Mouse (Mus musculus): Measurements from ENCODE around the gene Mdh2. TPM values are rescaled to one million over a fixed set of nuclear protein-coding genes. Genes with fewer than 3 reads are reported as not detected.

Gene Mdh2
- polyA plus RNA-seq, 1 experiment from 2014 or later, result 526 TPM

- Histone ChIP-seq H3K27ac (ENCODE audit: low read depth, low read length) (no peak overlapping the region), H3K4me3 (ENCODE audit: low read depth, low read length) (no peak overlapping the region), H3K9me3 (ENCODE audit: control insufficient read depth, low read length) (no peaks in the 10 kb centered on the region; the same call in 1 of the 2 replicates), H3K36me3 (ENCODE audit: control insufficient read depth, insufficient read depth, low read length) (no peaks in the 10 kb centered on the region), H3K27me3 (ENCODE audit: control insufficient read depth, insufficient read depth, low read length) (no peaks in the 10 kb centered on the region), H3K4me1 (replicated peaks; ENCODE audit: control insufficient read depth, insufficient read depth, low read length) (no peaks in the 10 kb centered on the region), H3K4me2 (ENCODE audit: low read depth, low read length, severe bottlenecking) (no peak overlapping the region), H3K9ac (ENCODE audit: low read length) (no peak overlapping the region)
- DNase-seq (ENCODE audit: low spot score), result no peak
- WGBS, result 79% methylated on average over 2 of the region's 2 CpGs
- ATAC-seq (replicated peaks; ENCODE audit: low FRiP score), result no peak
These were observed 26.7 kb upstream of the Mdh2 start for GRCm38 (mm10) chr5:135751595-135751994.

- no peaks in the 10 kb centered on the region for H3K36me3 ChIP-seq (ENCODE audit: control insufficient read depth, insufficient read depth, low read length)
These were observed 16.4 kb upstream of the Mdh2 start for GRCm38 (mm10) chr5:135761881-135762280.

GRCm38 (mm10) chr5:135763526-135763925, 14.8 kb upstream of the Mdh2 start:
- Histone ChIP-seq H3K27me3 (ENCODE audit: control insufficient read depth, insufficient read depth, low read length) (no peaks in the 10 kb centered on the region), H3K9me3 (ENCODE audit: control insufficient read depth, low read length) (no peaks in the 10 kb centered on the region), H3K4me3 (ENCODE audit: low read depth, low read length) (no peak overlapping the region), H3K27ac (ENCODE audit: low read depth, low read length) (no peak overlapping the region), H3K4me2 (ENCODE audit: low read depth, low read length, severe bottlenecking) (no peak overlapping the region), H3K36me3 (ENCODE audit: control insufficient read depth, insufficient read depth, low read length) (no peaks in the 10 kb centered on the region), H3K9ac (ENCODE audit: low read length) (no peak overlapping the region), H3K4me1 (replicated peaks; ENCODE audit: control insufficient read depth, insufficient read depth, low read length) (no peaks in the 10 kb centered on the region)
- no peak for ATAC-seq (replicated peaks; ENCODE audit: low FRiP score)
- peak; percentile 85 for DNase-seq (ENCODE audit: low spot score)
- 3% methylated on average over 7 of the region's 7 CpGs for WGBS

More at GRCm38 (mm10) chr5:135761881-135762280, 16.4 kb upstream of the Mdh2 start:
- Histone ChIP-seq H3K4me1 (replicated peaks; ENCODE audit: control insufficient read depth, insufficient read depth, low read length) (no peaks in the 10 kb centered on the region), H3K9me3 (ENCODE audit: control insufficient read depth, low read length) (no peaks in the 10 kb centered on the region), H3K4me2 (ENCODE audit: low read depth, low read length, severe bottlenecking) (no peak overlapping the region), H3K9ac (ENCODE audit: low read length) (no peak overlapping the region), H3K27me3 (ENCODE audit: control insufficient read depth, insufficient read depth, low read length) (no peaks in the 10 kb centered on the region), H3K27ac (ENCODE audit: low read depth, low read length) (no peak overlapping the region), H3K4me3 (ENCODE audit: low read depth, low read length) (no peak overlapping the region)
- ATAC-seq (replicated peaks; ENCODE audit: low FRiP score), result no peak
- 85% methylated on average over 3 of the region's 3 CpGs for WGBS
- DNase-seq (ENCODE audit: low spot score), result no peak

- no peak overlapping the region for H3K27ac ChIP-seq (ENCODE audit: low read depth, low read length)
- no peak for ATAC-seq (replicated peaks; ENCODE audit: low FRiP score)
- no peaks in the 10 kb centered on the region for H3K9me3 ChIP-seq (ENCODE audit: control insufficient read depth, low read length)
These were observed 13.3 kb upstream of the Mdh2 start for GRCm38 (mm10) chr5:135764971-135765370.

GRCm38 (mm10) chr5:135772519-135772918, 5.8 kb upstream of the Mdh2 start:
- Histone ChIP-seq H3K4me1 (replicated peaks; ENCODE audit: control insufficient read depth, insufficient read depth, low read length) (peaks cover 1% of the 10 kb centered on the region; the same call in 1 of the 2 replicates), H3K9ac (ENCODE audit: low read length) (no peak overlapping the region), H3K4me3 (ENCODE audit: low read depth, low read length) (no peak overlapping the region), H3K9me3 (ENCODE audit: control insufficient read depth, low read length) (no peaks in the 10 kb centered on the region), H3K36me3 (ENCODE audit: control insufficient read depth, insufficient read depth, low read length) (no peaks in the 10 kb centered on the region), H3K27ac (ENCODE audit: low read depth, low read length) (no peak overlapping the region), H3K4me2 (ENCODE audit: low read depth, low read length, severe bottlenecking) (no peak overlapping the region), H3K27me3 (ENCODE audit: control insufficient read depth, insufficient read depth, low read length) (no peaks in the 10 kb centered on the region)
- ATAC-seq (replicated peaks; ENCODE audit: low FRiP score) (no peak), DNase-seq (ENCODE audit: low spot score) (no peak)
- 75% methylated on average over 3 of the region's 3 CpGs for whole genome bisulfite sequencing

More at GRCm38 (mm10) chr5:135764971-135765370, 13.3 kb upstream of the Mdh2 start:
- 70% methylated on average over 3 of the region's 3 CpGs for WGBS
- no peaks in the 10 kb centered on the region for H3K27me3 ChIP-seq (ENCODE audit: control insufficient read depth, insufficient read depth, low read length)
- no peaks in the 10 kb centered on the region for H3K4me1 ChIP-seq (replicated peaks; ENCODE audit: control insufficient read depth, insufficient read depth, low read length)
- no peak overlapping the region for H3K4me3 ChIP-seq (ENCODE audit: low read depth, low read length)
- DNase-seq (ENCODE audit: low spot score), result no peak
- no peak overlapping the region for H3K4me2 ChIP-seq (ENCODE audit: low read depth, low read length, severe bottlenecking)
- H3K36me3 ChIP-seq (ENCODE audit: control insufficient read depth, insufficient read depth, low read length), result no peaks in the 10 kb centered on the region
- no peak overlapping the region for H3K9ac ChIP-seq (ENCODE audit: low read length)

- no peak overlapping the region for H3K9ac ChIP-seq (ENCODE audit: low read length)
- no peak overlapping the region for H3K4me2 ChIP-seq (ENCODE audit: low read depth, low read length, severe bottlenecking)
- ATAC-seq (replicated peaks; ENCODE audit: low FRiP score), result no peak
- peaks cover 13% of the 10 kb centered on the region; the same call in 1 of the 2 replicates for H3K4me1 ChIP-seq (replicated peaks; ENCODE audit: control insufficient read depth, insufficient read depth, low read length)
- no peaks in the 10 kb centered on the region for H3K27me3 ChIP-seq (ENCODE audit: control insufficient read depth, insufficient read depth, low read length)
- no peaks in the 10 kb centered on the region for H3K9me3 ChIP-seq (ENCODE audit: control insufficient read depth, low read length)
- H3K27ac ChIP-seq (ENCODE audit: low read depth, low read length), result no peak overlapping the region
- WGBS, result 79% methylated on average over 4 of the region's 4 CpGs
- peaks cover 2% of the 10 kb centered on the region; the same call in 1 of the 2 replicates for H3K36me3 ChIP-seq (ENCODE audit: control insufficient read depth, insufficient read depth, low read length)
- no peak overlapping the region for H3K4me3 ChIP-seq (ENCODE audit: low read depth, low read length)
- DNase-seq (ENCODE audit: low spot score), result no peak
These were observed 1.7 kb upstream of the Mdh2 start for GRCm38 (mm10) chr5:135776546-135776945.

GRCm38 (mm10) chr5:135777796-135778470, 347 bp upstream of the Mdh2 start, which contains the start of gene Styxl1:
Styxl1 (minus strand) TSS chr5:135778385.
- H3K9ac ChIP-seq (ENCODE audit: low read length), result peak within 1 kb of the TSS; percentile 95
- H3K4me3 ChIP-seq (ENCODE audit: low read depth, low read length), result peak within 1 kb of the TSS; percentile 71
- DNase-seq (ENCODE audit: low spot score) (no peak), ATAC-seq (replicated peaks; ENCODE audit: low FRiP score) (peak; percentile 94)
- no peaks in the 10 kb centered on the region for H3K9me3 ChIP-seq (ENCODE audit: control insufficient read depth, low read length)
- under 1% methylated on average over 44 of the region's 45 CpGs for WGBS
- peak within 1 kb of the TSS; percentile 84 for H3K4me2 ChIP-seq (ENCODE audit: low read depth, low read length, severe bottlenecking)
- peak within 1 kb of the TSS; percentile 70 for H3K27ac ChIP-seq (ENCODE audit: low read depth, low read length)
- peaks cover 13% of the 10 kb centered on the region; the same call in 1 of the 2 replicates for H3K4me1 ChIP-seq (replicated peaks; ENCODE audit: control insufficient read depth, insufficient read depth, low read length)
- H3K27me3 ChIP-seq (ENCODE audit: control insufficient read depth, insufficient read depth, low read length), result no peaks in the 10 kb centered on the region
- peaks cover 2% of the 10 kb centered on the region; the same call in 1 of the 2 replicates for H3K36me3 ChIP-seq (ENCODE audit: control insufficient read depth, insufficient read depth, low read length)

GRCm38 (mm10) chr5:135780331-135780730, 2.1 kb downstream of the Mdh2 start:
- ATAC-seq (replicated peaks; ENCODE audit: low FRiP score) (no peak), DNase-seq (ENCODE audit: low spot score) (no peak)
- Histone ChIP-seq H3K27me3 (ENCODE audit: control insufficient read depth, insufficient read depth, low read length) (no peaks in the 10 kb centered on the region), H3K4me3 (ENCODE audit: low read depth, low read length) (no peak overlapping the region), H3K9me3 (ENCODE audit: control insufficient read depth, low read length) (no peaks in the 10 kb centered on the region), H3K36me3 (ENCODE audit: control insufficient read depth, insufficient read depth, low read length) (peaks cover 3% of the 10 kb centered on the region), H3K9ac (ENCODE audit: low read length) (peak overlapping the region; percentile 16; the same call in 1 of the 2 replicates), H3K4me2 (ENCODE audit: low read depth, low read length, severe bottlenecking) (no peak overlapping the region), H3K27ac (ENCODE audit: low read depth, low read length) (no peak overlapping the region), H3K4me1 (replicated peaks; ENCODE audit: control insufficient read depth, insufficient read depth, low read length) (peaks cover 13% of the 10 kb centered on the region; the same call in 1 of the 2 replicates)
- 88% methylated on average over 8 of the region's 8 CpGs for WGBS

GRCm38 (mm10) chr5:135782901-135783300, 4.6 kb downstream of the Mdh2 start:
- 88% methylated on average over 4 of the region's 4 CpGs for WGBS

More at GRCm38 (mm10) chr5:135782901-135783300, 4.6 kb downstream of the Mdh2 start:
- DNase-seq (ENCODE audit: low spot score) (no peak), ATAC-seq (replicated peaks; ENCODE audit: low FRiP score) (no peak)
- Histone ChIP-seq H3K4me3 (ENCODE audit: low read depth, low read length) (no peak overlapping the region), H3K36me3 (ENCODE audit: control insufficient read depth, insufficient read depth, low read length) (peaks cover 25% of the 10 kb centered on the region), H3K4me1 (replicated peaks; ENCODE audit: control insufficient read depth, insufficient read depth, low read length) (peaks cover 11% of the 10 kb centered on the region; the same call in 1 of the 2 replicates), H3K9me3 (ENCODE audit: control insufficient read depth, low read length) (no peaks in the 10 kb centered on the region), H3K27me3 (ENCODE audit: control insufficient read depth, insufficient read depth, low read length) (no peaks in the 10 kb centered on the region), H3K27ac (ENCODE audit: low read depth, low read length) (no peak overlapping the region), H3K9ac (ENCODE audit: low read length) (no peak overlapping the region), H3K4me2 (ENCODE audit: low read depth, low read length, severe bottlenecking) (no peak overlapping the region)

All from forebrain, embryonic 11.5 days (tissue).